Mouse (Mus musculus) thymus, adult 2 months (tissue): ENCODE data around the gene Camk2b.

Experiments used
- CTCF ChIP-seq: fragments of 200-500 bp; IDR thresholded peaks from 2 replicates; pipeline ENCODE4 v1.5.1; 2012; ENCODE audit warnings: mild to moderate bottlenecking, control low read depth, low read length, moderate library complexity, borderline replicate concordance; ENCODE audit not compliant: control insufficient read depth, poor library complexity, insufficient read depth; ENCODE audit errors: extremely low read depth
- POLR2A ChIP-seq: fragments of 200-500 bp; IDR thresholded peaks from 2 replicates; pipeline ENCODE4 v1.6.1; 2012; ENCODE audit warnings: mild to moderate bottlenecking, low read length, control low read depth, moderate library complexity; ENCODE audit not compliant: control insufficient read depth, poor library complexity, insufficient read depth; ENCODE audit errors: extremely low read depth

GRCm38 (mm10) chr11:5976106-5976505, 90.1 kb downstream of the Camk2b start:
- no peak for TF ChIP-seq POLR2A
- no peak for TF ChIP-seq CTCF
